In genomic region chr8:88129397-88129796, GRCm38 (mm10) we compare ENCODE assay signal across 17 mouse cellular contexts.
"Had no signal": no experiment of that assay in that cellular context is flagged by ENCODE, and none has a peak within 500 bp of the region (broad histone marks: within the 10 kb centered on the region; RNA-seq: fewer than 3 reads in every experiment).

No protein-coding gene starts in this region.

- H3K27ac ChIP-seq: neural tube, embryonic 12.5 days; neural tube, embryonic 13.5 days; neural tube, embryonic 15.5 days; stomach, embryonic 15.5 days; stomach, postnatal 0 days had no signal

- H3K9me3 ChIP-seq: neural tube, embryonic 12.5 days; neural tube, embryonic 13.5 days; neural tube, embryonic 15.5 days; stomach, embryonic 15.5 days had no signal

- DNase-seq: retina, postnatal 1 day; right cerebral cortex, adult 18-20 months; right cerebral cortex, postnatal 14 days; right cerebral cortex, postnatal 25 days; right cerebral cortex, postnatal 4 days; spleen, adult 18-20 months; thymus, adult 18-20 months; thymus, adult 2 months; thymus, postnatal 14 days; thymus, postnatal 25 days; thymus, postnatal 36 days; thymus, postnatal 4 days had no signal

- H3K27me3 ChIP-seq: neural tube, embryonic 12.5 days; neural tube, embryonic 13.5 days; neural tube, embryonic 15.5 days; stomach, embryonic 15.5 days had no signal

- H3K4me3 ChIP-seq: neural tube, embryonic 12.5 days; neural tube, embryonic 13.5 days; neural tube, embryonic 15.5 days; stomach, embryonic 15.5 days had no signal

- H3K4me1 ChIP-seq: neural tube, embryonic 12.5 days; neural tube, embryonic 13.5 days; neural tube, embryonic 15.5 days; stomach, embryonic 15.5 days had no signal

- H3K9ac ChIP-seq: neural tube, embryonic 12.5 days; neural tube, embryonic 13.5 days; neural tube, embryonic 15.5 days; stomach, embryonic 15.5 days had no signal

- H3K4me2 ChIP-seq: neural tube, embryonic 12.5 days; neural tube, embryonic 13.5 days; neural tube, embryonic 15.5 days; stomach, embryonic 15.5 days had no signal
